Mouse (Mus musculus) mesoderm, embryonic 11.5 days (tissue): Measurements from ENCODE around the gene Mbd6.
A peak's percentile ranks its signal among the peaks of the same experiment; 100 is the strongest.

Experiments used
- DNase-seq: peaks from one replicate; pipeline ENCODE4 v3.0.0-alpha.2; 2012; ENCODE audit warnings: low read depth, low spot score

Mbd6 gene

GRCm38 (mm10) chr10:127263631-127264030 is 25.2 kb downstream of the Mbd6 start:
- DNase-seq, result no peak

- peak; percentile 28 for DNase-seq
Observed at GRCm38 (mm10) chr10:127262548-127263398, 26.0 kb downstream of the Mbd6 start, which contains the start of gene Kif5a. TSS of gene Kif5a (minus strand) at chr10:127263348.

GRCm38 (mm10) chr10:127261706-127262547 is 26.9 kb downstream of the Mbd6 start:
- no peak for DNase-seq

GRCm38 (mm10) chr10:127258489-127258888 is 30.3 kb downstream of the Mbd6 start:
- no peak for DNase-seq

GRCm38 (mm10) chr10:127257790-127258189 is 31.0 kb downstream of the Mbd6 start:
- no peak for DNase-seq

- DNase-seq, result peak; percentile 78
Observed at GRCm38 (mm10) chr10:127255625-127256345, 33.0 kb downstream of the Mbd6 start.

- DNase-seq, result no peak
Observed at GRCm38 (mm10) chr10:127250810-127251209, 38.0 kb downstream of the Mbd6 start.

GRCm38 (mm10) chr10:127238241-127238824 is 50.5 kb downstream of the Mbd6 start:
- DNase-seq, result no peak

- no peak for DNase-seq
Observed at GRCm38 (mm10) chr10:127236541-127236940, 52.3 kb downstream of the Mbd6 start.

GRCm38 (mm10) chr10:127233141-127233540 is 55.7 kb downstream of the Mbd6 start:
- DNase-seq, result no peak
